Mouse (Mus musculus): ENCODE measurements around the gene Ttbk1.

GRCm38 (mm10) chr17:46497956-46498355, 10.5 kb upstream of the Ttbk1 start:
- TF ChIP-seq GABPA (IDR thresholded peaks at IDR 0.05; ENCODE audit: low read depth, low read length) (no peak), NRF1 (IDR thresholded peaks at IDR 0.05; ENCODE audit: insufficient read depth, low read depth, low read length, poor library complexity, severe bottlenecking) (no peak), USF1 (IDR thresholded peaks at IDR 0.05; ENCODE audit: low read depth, low read length) (no peak), NELFE (IDR thresholded peaks at IDR 0.05; ENCODE audit: low read depth, low read length) (no peak), POLR2AphosphoS2 (IDR thresholded peaks at IDR 0.05; ENCODE audit: low read length) (no peak), CTCF (IDR thresholded peaks at IDR 0.05 in 2 of 3, conservative IDR thresholded peaks at IDR 0.05 in 1 of 3; ENCODE audit: control insufficient read depth in 1 of 3, insufficient read depth in 1 of 3, low read depth in 2 of 3, low read length in 3 of 3, poor library complexity in 1 of 3, severe bottlenecking in 1 of 3) (no peak)

All from MEL (cell line).